Mouse (Mus musculus): ENCODE measurements at regions not wholly inside any gene's neighbourhood (a gene's known extent, or its start where the extent isn't known, plus 50 kb on each side); places are given as distances from the start of the nearest gene placed in this dataset.
"Not testable (repeated sequence)": the region's sequence is repeated elsewhere in the genome, so short reads cannot be mapped to it uniquely, and the experiment has no call there.

- peaks cover 7% of the 10 kb centered on the region; the same call in 1 of the 2 replicates for H3K4me1 ChIP-seq (ENCODE audit: control insufficient read depth, insufficient read depth, low read length)
- H3K4me3 ChIP-seq (ENCODE audit: insufficient read depth, low read length) = no peak overlapping the region
- no peak overlapping the region for H3K27ac ChIP-seq (ENCODE audit: insufficient read depth, low read depth, low read length)
- no peak for TF ChIP-seq POLR2A (IDR thresholded peaks at IDR 0.05; ENCODE audit: borderline replicate concordance, low read depth, low read length)
- no peak for TF ChIP-seq CTCF (IDR thresholded peaks at IDR 0.05; ENCODE audit: low read depth, low read length)
These were observed 152.8 kb downstream of the Bcl2l11 start for GRCm38 (mm10) chr2:128278608-128279081.

- Histone ChIP-seq H3K4me3 (ENCODE audit: insufficient read depth, low read length) (no peak overlapping the region), H3K4me1 (ENCODE audit: control insufficient read depth, insufficient read depth, low read length) (peaks cover 7% of the 10 kb centered on the region; the same call in 1 of the 2 replicates), H3K27ac (ENCODE audit: insufficient read depth, low read depth, low read length) (no peak overlapping the region)
- TF ChIP-seq CTCF (IDR thresholded peaks at IDR 0.05; ENCODE audit: low read depth, low read length) (no peak), POLR2A (IDR thresholded peaks at IDR 0.05; ENCODE audit: borderline replicate concordance, low read depth, low read length) (no peak)
These were observed 153.4 kb downstream of the Bcl2l11 start for GRCm38 (mm10) chr2:128279127-128279710.

- H3K4me1 ChIP-seq (ENCODE audit: control insufficient read depth, insufficient read depth, low read length) = peaks cover 13% of the 10 kb centered on the region
- no peak for TF ChIP-seq POLR2A (IDR thresholded peaks at IDR 0.05; ENCODE audit: borderline replicate concordance, low read depth, low read length)
- no peak for TF ChIP-seq CTCF (IDR thresholded peaks at IDR 0.05; ENCODE audit: low read depth, low read length)
- no peak overlapping the region for H3K27ac ChIP-seq (ENCODE audit: insufficient read depth, low read depth, low read length)
- no peak overlapping the region for H3K4me3 ChIP-seq (ENCODE audit: insufficient read depth, low read length)
These were observed 156.8 kb downstream of the Bcl2l11 start for GRCm38 (mm10) chr2:128282591-128282990.

- no peak overlapping the region for H3K27ac ChIP-seq (ENCODE audit: insufficient read depth, low read depth, low read length)
- peaks cover 25% of the 10 kb centered on the region for H3K4me1 ChIP-seq (ENCODE audit: control insufficient read depth, insufficient read depth, low read length)
- TF ChIP-seq POLR2A (IDR thresholded peaks at IDR 0.05; ENCODE audit: borderline replicate concordance, low read depth, low read length) (no peak), CTCF (IDR thresholded peaks at IDR 0.05; ENCODE audit: low read depth, low read length) (no peak)
- no peak overlapping the region for H3K4me3 ChIP-seq (ENCODE audit: insufficient read depth, low read length)
These were observed 159.1 kb downstream of the Bcl2l11 start for GRCm38 (mm10) chr2:128284822-128285421.

- peaks cover 25% of the 10 kb centered on the region for H3K4me1 ChIP-seq (ENCODE audit: control insufficient read depth, insufficient read depth, low read length)
- TF ChIP-seq POLR2A (IDR thresholded peaks at IDR 0.05; ENCODE audit: borderline replicate concordance, low read depth, low read length) = no peak
- no peak for TF ChIP-seq CTCF (IDR thresholded peaks at IDR 0.05; ENCODE audit: low read depth, low read length)
- no peak overlapping the region for H3K4me3 ChIP-seq (ENCODE audit: insufficient read depth, low read length)
- H3K27ac ChIP-seq (ENCODE audit: insufficient read depth, low read depth, low read length) = no peak overlapping the region
These were observed 159.6 kb downstream of the Bcl2l11 start for GRCm38 (mm10) chr2:128285457-128285856.

GRCm38 (mm10) chr2:128288138-128288551, 162.3 kb downstream of the Bcl2l11 start:
- TF ChIP-seq POLR2A (IDR thresholded peaks at IDR 0.05; ENCODE audit: borderline replicate concordance, low read depth, low read length) (no peak), CTCF (IDR thresholded peaks at IDR 0.05; ENCODE audit: low read depth, low read length) (no peak)

GRCm38 (mm10) chr2:128290609-128291008, 164.8 kb downstream of the Bcl2l11 start:
- Histone ChIP-seq H3K4me3 (ENCODE audit: insufficient read depth, low read length) (no peak overlapping the region), H3K4me1 (ENCODE audit: control insufficient read depth, insufficient read depth, low read length) (peaks cover 38% of the 10 kb centered on the region), H3K27ac (ENCODE audit: insufficient read depth, low read depth, low read length) (no peak overlapping the region)
- no peak for TF ChIP-seq POLR2A (IDR thresholded peaks at IDR 0.05; ENCODE audit: borderline replicate concordance, low read depth, low read length)
- TF ChIP-seq CTCF (IDR thresholded peaks at IDR 0.05; ENCODE audit: low read depth, low read length) = no peak

More at GRCm38 (mm10) chr2:128288138-128288551, 162.3 kb downstream of the Bcl2l11 start:
- Histone ChIP-seq H3K4me1 (ENCODE audit: control insufficient read depth, insufficient read depth, low read length) (peaks cover 25% of the 10 kb centered on the region), H3K4me3 (ENCODE audit: insufficient read depth, low read length) (no peak overlapping the region), H3K27ac (ENCODE audit: insufficient read depth, low read depth, low read length) (no peak overlapping the region)

GRCm38 (mm10) chr2:128294610-128295009, 168.8 kb downstream of the Bcl2l11 start:
- Histone ChIP-seq H3K4me1 (ENCODE audit: control insufficient read depth, insufficient read depth, low read length) (peaks cover 45% of the 10 kb centered on the region), H3K27ac (ENCODE audit: insufficient read depth, low read depth, low read length) (peak overlapping the region; percentile 16; the same call in 1 of the 2 replicates), H3K4me3 (ENCODE audit: insufficient read depth, low read length) (no peak overlapping the region)
- TF ChIP-seq CTCF (IDR thresholded peaks at IDR 0.05; ENCODE audit: low read depth, low read length) (no peak), POLR2A (IDR thresholded peaks at IDR 0.05; ENCODE audit: borderline replicate concordance, low read depth, low read length) (no peak)

GRCm38 (mm10) chr2:128295018-128295424, 169.2 kb downstream of the Bcl2l11 start:
- peak overlapping the region; percentile 16; the same call in 1 of the 2 replicates for H3K27ac ChIP-seq (ENCODE audit: insufficient read depth, low read depth, low read length)
- H3K4me3 ChIP-seq (ENCODE audit: insufficient read depth, low read length) = no peak overlapping the region
- H3K4me1 ChIP-seq (ENCODE audit: control insufficient read depth, insufficient read depth, low read length) = peaks cover 45% of the 10 kb centered on the region
- TF ChIP-seq CTCF (IDR thresholded peaks at IDR 0.05; ENCODE audit: low read depth, low read length) = no peak
- no peak for TF ChIP-seq POLR2A (IDR thresholded peaks at IDR 0.05; ENCODE audit: borderline replicate concordance, low read depth, low read length)

- no peak overlapping the region for H3K4me3 ChIP-seq (ENCODE audit: insufficient read depth, low read length)
- peak overlapping the region; percentile 32 for H3K27ac ChIP-seq (ENCODE audit: insufficient read depth, low read depth, low read length)
- no peak for TF ChIP-seq POLR2A (IDR thresholded peaks at IDR 0.05; ENCODE audit: borderline replicate concordance, low read depth, low read length)
- TF ChIP-seq CTCF (IDR thresholded peaks at IDR 0.05; ENCODE audit: low read depth, low read length) = no peak
- peaks cover 45% of the 10 kb centered on the region for H3K4me1 ChIP-seq (ENCODE audit: control insufficient read depth, insufficient read depth, low read length)
These were observed 169.9 kb downstream of the Bcl2l11 start for GRCm38 (mm10) chr2:128295726-128296234.

- H3K4me1 ChIP-seq (ENCODE audit: control insufficient read depth, insufficient read depth, low read length) = peaks cover 45% of the 10 kb centered on the region
- not testable (repeated sequence) for H3K4me3 ChIP-seq (ENCODE audit: insufficient read depth, low read length)
- peak overlapping the region; percentile 57 for H3K27ac ChIP-seq (ENCODE audit: insufficient read depth, low read depth, low read length)
These were observed 170.6 kb downstream of the Bcl2l11 start for GRCm38 (mm10) chr2:128296423-128296822.

Measured in bone marrow macrophage, adult 2 months (primary cell).